Mouse (Mus musculus) ovary, postnatal 10 days (tissue): Measurements from ENCODE around the gene Pkp4.

Experiments used
- DNase-seq: peaks from one replicate; pipeline ENCODE4 v3.0.0; 2022; ENCODE audit warnings: low spot score

Pkp4 gene

DNA sequence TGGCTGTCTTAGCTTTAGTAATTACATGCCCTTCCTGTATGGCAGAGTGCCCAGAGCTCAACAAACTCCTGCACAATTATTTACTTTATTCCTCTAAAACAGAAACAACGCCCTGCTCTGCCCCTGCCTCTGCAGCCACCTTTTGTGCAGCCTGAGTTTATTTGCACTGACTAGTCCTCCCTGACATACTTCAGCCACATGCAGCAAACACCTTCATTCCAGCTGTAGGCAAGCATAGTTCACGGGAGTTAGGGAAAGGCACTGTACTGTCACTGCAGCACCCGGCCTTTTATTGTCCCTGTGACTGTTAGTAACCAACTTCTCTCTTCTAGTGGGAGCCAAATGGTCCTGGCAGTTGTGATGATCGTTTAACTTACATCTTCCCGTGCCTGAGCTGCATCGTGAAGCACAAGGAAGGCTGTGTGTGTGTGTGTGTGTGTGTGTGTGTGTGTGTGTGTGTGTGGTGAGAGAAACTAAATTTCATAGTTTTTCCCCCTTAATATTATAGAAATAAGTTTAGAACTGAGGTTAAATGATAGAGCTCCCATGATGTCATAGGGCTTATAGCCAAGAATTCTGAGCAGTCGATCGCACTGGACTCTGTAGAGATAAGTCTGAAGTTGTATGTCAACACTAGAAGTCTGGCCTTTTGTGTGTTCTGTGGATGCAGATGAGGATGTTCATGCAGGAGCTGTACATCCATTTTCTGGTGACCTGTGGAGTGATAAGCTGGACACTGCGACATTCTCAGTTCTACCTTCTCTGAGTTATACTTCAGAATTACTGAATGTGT lies 59.5 kb downstream of the Pkp4 start:
- DNase-seq: no peak

DNA sequence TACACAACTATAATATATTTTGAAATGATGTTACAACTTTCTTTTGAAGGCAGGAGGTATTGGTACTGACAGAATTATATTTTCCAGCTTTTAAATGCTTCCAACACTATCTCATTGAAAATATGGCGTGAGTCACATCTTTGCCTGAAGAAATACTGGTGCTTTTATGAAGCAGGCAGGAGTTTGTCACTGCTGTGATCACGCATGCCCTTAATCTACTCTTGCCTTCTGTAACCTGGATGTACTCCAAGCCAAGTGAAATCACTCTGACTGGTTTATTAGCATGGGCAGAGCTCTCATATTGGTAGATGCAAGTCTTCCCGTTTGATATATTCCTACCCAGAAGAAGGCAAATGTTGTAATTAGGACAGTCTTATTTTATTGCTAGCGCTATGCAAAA lies 65.7 kb downstream of the Pkp4 start:
- no peak for DNase-seq

DNA sequence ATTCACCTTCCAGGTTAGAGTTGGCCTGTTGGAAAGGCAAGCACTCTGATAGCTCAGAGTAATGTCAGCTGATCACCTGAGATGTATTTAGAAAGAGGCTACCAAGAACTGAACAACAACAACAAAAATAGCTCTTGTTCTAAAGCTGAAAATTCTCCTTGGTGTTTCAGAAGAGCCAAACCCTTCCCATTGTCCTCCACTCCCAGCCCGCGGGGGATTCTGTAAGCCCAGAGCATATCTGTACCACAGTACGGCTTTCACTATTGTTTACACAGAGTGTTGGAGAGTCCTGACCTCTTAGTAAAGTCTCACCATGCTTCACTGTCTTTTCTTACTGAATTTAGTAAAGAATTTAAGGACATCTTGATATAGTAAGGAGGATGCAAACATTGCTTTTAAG lies 66.4 kb downstream of the Pkp4 start:
- DNase-seq: no peak

DNA sequence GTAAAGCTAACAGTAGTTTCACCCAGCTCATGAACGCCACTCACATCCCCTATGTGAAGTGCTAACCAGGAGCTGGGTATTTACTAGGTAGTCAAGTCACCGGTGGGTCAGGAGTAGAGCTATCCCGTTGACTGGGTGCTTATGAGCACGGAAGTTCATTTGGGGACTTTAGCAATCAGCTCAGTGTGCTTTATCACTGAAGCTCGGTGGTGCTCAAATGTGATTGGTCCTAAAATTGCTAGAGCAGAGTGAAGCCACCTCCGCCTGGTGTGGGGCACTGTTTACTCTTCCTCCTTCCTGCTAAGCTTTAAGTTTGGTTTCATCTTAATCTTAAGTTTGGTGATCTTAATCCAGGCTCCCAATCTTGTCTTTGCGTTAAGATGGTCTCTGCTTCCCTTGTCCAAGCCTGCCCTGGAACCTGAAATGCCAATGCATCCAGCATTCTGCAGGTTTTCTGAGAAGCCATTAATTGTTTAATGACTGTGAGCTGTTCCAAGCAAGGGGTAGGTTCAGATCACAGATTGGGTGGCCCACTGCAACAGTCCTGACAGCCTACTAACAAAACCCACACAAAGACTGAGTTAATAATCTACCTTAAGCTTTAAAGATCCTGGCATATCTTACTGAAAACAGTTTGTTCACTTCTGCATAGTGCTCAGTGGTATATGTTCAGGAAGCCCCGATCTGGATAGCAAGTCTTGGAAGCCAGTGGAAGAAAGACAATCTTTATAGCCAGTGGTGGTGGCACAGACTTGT lies 67.0 kb downstream of the Pkp4 start:
- no peak for DNase-seq

DNA sequence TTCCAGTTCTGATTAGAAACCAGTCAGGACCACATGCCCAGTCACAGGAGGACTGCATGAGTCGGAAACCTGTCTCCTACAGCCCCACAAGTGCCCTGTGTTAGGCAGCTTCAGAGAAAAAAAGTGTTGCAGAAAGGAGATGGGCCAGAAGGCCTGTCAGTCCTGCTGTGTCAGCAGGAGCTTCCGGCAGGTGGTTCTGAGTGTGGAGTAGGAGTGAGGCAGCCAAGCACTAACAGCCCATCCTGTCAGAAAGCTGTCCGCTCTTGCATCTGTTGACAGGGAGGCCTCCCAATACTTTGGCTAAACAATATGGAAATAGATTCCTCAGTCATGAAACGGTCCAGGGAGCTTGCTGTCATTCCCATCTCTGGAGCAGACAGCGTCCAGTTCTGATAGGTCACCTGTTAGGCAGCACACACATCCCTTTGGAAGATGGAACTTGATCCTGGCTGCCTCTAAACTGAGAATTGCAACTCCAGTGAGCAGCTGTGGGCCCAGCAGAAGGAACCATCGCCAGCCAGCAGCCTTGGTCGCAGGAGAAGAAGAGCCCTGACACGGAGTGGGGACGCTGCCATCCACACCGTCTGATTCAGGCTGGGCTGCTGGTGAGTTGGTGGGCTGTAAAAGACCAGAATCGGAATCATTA lies 68.7 kb downstream of the Pkp4 start:
- DNase-seq: no peak

DNA sequence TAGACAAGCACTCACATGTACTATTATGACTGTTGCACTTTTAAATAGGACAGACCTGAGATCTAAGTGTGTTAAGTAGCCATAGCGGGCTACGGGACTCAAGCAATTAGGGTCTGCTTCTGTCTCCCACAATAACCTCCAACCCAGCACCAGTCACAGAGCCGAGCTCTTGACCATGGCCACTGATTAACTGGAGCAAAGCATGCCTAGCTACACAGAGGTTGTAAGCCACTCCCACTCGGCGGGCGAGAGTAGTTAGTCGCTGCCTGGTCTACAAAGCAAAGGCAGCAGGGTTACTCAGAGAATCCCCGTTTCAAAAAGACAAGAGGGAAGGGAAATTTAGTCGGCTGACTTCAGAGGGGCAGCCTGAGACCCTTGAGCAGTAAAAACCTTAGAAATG lies 70.0 kb downstream of the Pkp4 start:
- DNase-seq: no peak

DNA sequence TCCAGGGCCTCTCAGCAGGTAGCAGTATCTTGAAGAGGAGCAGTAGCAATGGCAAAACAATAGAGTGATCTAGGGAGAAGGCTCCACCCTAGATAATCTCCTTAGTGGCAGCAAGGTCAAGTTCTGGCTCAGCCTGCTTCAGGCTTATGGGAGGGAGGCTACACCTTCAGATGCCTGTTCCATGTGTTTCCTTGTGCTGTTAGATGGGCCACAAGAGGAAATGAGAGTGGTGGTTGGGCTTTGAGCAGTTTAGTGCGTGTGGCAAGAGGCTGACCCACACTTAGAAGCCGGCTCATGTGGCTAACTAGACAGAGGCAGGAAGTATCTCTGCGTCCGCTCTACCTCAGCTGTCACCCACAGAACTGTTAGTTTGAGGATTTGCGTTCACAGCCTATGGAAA lies 70.9 kb downstream of the Pkp4 start:
- DNase-seq: no peak

- no peak for DNase-seq
Observed at GRCm38 (mm10) chr2:59233294-59233923, 72.8 kb downstream of the Pkp4 start.

GRCm38 (mm10) chr2:59233936-59234335 lies 73.3 kb downstream of the Pkp4 start:
- DNase-seq: no peak

- no peak for DNase-seq
Observed at GRCm38 (mm10) chr2:59234537-59234936, 73.9 kb downstream of the Pkp4 start.

GRCm38 (mm10) chr2:59239841-59240395 lies 79.3 kb downstream of the Pkp4 start:
- DNase-seq: no peak

GRCm38 (mm10) chr2:59242117-59242516 lies 81.5 kb downstream of the Pkp4 start:
- DNase-seq: no peak

DNA sequence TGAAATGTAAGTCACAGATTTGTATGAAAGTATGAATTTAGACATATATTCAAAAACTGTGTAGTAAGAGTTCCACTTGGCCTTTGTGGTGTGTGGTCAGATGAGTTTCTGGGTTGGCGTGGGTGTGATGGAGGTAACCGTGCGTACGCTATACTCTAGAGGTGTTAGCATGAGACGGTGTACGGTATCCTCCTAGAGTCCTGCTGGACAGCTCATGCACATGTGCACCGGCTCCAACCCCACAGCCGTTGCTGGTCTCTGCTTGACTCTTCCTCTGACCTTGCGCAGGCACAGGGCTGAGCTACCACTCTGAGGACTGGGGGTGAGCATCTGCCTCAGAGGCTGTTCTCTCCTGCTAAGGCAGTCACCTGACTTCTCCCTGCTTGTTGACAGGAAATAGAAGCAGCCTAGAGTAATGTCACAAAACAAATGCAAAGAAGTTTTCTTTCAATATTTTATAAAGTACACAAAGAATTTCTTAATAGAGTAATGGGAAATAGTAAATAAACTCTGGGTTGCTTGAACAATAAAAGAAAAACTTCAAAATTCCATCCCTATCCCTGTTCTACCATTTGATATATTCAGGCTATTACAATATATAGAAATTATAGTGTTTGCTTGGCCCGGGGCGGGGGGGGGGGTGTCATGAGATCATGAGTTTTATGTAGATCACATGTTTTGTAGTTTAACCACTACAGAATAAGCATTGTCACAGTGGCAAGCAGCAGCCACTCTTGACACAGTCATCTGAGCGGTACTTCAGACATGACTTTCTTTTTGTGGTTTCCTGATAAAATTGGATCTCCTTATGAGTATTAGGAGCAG lies 83.8 kb downstream of the Pkp4 start:
- no peak for DNase-seq

DNA sequence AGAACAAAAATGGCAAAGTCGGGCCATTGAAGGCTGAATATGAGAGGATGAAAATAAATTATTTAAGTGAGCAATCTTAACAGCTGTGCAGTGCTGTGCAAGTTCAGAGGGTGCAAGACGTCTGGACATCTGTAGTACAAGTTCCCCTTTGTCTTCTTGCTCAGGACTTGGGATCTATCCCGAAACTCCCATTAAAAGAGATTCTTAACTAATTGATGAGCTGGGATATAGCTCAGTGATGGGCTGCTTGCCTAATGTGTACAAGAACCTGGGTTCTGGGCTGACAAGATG lies 84.4 kb downstream of the Pkp4 start:
- DNase-seq: no peak

DNA sequence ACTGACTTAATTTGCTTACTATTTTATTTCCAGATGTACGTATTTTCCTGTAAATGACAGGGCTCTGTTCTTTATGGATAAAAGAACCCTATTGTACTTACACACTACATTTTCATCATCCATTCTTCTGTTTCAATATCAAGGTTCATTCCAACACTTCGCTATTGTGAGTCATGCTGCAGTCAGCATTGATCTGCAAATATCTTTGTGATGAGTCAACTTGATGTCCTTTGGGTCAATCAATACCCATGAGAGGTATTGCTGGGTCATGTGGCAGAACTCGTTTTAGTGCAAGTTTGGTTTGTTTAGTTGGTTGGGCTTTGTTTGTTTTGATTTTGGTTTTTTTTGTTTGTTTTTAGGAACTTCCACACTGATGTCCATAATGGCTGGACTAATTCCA lies 88.2 kb downstream of the Pkp4 start:
- DNase-seq: no peak

- DNase-seq: no peak
Observed at GRCm38 (mm10) chr2:59252818-59253217, 92.2 kb downstream of the Pkp4 start.

- DNase-seq: no peak
Observed at GRCm38 (mm10) chr2:59253435-59253834, 92.8 kb downstream of the Pkp4 start.

GRCm38 (mm10) chr2:59258821-59259231 lies 98.2 kb downstream of the Pkp4 start:
- DNase-seq: no peak

- no peak for DNase-seq
Observed at GRCm38 (mm10) chr2:59259346-59259745, 98.7 kb downstream of the Pkp4 start.

DNA sequence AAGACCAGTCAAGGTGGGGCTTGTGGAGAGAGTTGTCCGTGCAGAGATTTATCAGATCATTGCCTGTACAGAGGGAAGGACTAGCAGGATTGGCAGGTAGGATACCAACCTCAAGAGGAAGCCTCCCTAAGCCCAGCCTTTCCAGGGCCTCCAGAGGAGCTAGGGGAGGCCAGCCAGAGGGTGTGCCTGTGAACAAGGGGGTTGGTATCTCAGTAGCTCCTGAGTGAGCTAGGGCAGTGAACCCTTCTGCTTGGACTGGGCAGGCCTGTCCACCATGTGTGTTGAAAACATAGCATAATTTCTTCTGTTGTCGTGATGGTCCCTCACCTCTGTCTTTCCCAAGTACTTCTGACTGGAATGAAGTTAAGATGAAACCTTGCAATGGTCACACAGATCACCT lies 100.6 kb downstream of the Pkp4 start:
- no peak for DNase-seq

DNA sequence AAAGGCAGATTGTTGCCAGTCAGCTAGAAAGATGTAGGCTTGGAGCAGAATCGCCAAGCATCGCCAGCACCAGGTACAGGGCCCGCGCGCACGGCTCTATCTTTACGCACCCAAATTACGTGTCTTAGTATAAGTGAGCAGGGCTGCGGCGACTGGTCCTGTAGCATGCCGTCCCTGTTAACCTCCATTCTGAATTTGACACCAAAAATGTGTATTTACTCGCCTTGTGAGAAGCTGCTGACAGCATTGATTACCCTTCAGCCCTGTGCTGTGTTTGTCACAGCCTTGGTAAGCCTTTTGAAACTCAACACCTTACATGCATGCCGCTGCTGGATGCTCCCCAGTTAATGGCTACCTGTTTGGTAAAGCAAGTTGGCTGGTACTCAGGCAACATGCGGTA lies 105.8 kb downstream of the Pkp4 start:
- DNase-seq: no peak

DNA sequence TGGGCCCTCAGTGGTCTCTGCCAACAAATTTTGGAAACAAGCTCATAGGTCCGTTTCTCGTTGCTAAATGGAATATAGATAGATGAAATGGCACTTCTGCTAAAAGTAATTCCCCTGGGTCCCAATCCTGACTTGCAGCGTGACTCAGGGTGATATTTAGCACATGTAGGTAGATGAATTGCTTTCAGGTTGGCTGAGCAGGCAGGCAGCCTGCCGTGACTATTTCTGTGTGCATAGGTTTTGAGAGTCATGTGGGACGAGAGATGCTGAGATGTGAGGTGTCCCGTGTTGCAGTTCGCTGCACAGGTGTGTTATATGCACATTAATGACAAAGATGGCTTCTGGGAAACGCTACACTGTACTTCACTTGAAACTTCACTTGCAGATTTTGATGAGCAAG lies 111.2 kb downstream of the Pkp4 start:
- DNase-seq: no peak
